Mouse (Mus musculus) mouse embryonic stem cell (cell line): ENCODE results near the gene 9830107B12Rik.
"Not testable (repeated sequence)": the region's sequence is repeated elsewhere in the genome, so short reads cannot be mapped to it uniquely, and the experiment has no call there.

Experiments
- in situ Hi-C, 2 experiments: fragments of 300-500 bp; cut with MboI; formaldehyde crosslinking; loops; 1 replicate in 1 of 2; 3 replicates in 1 of 2; pipeline ENCODE4 v1.14.3; 2019 to 2020; ENCODE audit warnings: low sequenced_read_pairs in 2 of 2, low pct_unique_long_range_greater_than_20kb in 1 of 2, mixed read lengths in 1 of 2; ENCODE audit not compliant: unreplicated experiment in 1 of 2

The 9830107B12Rik gene

DNA sequence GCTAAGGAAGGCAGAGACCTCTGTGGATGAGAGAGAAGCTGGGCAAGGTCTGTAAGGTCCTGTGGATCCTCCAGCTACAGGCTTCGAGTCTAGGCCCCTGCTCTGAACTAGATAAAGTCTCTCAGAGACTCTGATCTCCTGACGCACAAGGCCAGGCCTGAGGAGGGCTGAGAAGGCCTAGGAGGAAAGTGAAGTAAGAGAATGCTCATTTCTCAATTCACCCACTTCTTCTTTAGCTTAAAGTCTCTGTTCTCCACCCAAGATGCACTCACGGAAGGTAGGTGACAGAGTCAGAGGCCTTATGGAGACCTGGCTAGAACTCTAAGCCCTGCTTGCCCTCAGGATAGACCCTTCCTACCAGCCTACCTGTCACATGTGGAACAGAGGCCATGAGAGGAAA is at the start of gene 9830107B12Rik:
Gene 9830107B12Rik, minus strand, starts transcription at position 149 of the 400 bp plus-strand sequence.
- in situ Hi-C loops, result loop anchor here in 1 of 2 experiments (10.0 kb wide), 1 partner anchor 89 kb away; the partner anchor contains the start of gene Trem1

- in situ Hi-C loops, result no loop called here
Observed at GRCm38 (mm10) chr17:48192366-48192765, 46.3 kb upstream of the 9830107B12Rik start.

GRCm38 (mm10) chr17:48185252-48185651 is 39.2 kb upstream of the 9830107B12Rik start:
- in situ Hi-C loops, result no loop called here

- in situ Hi-C loops, result not testable (repeated sequence)
Observed at GRCm38 (mm10) chr17:48167103-48167502, 21.0 kb upstream of the 9830107B12Rik start, which contains the start of gene A530064D06Rik. A530064D06Rik (minus strand) TSS chr17:48167275.

- in situ Hi-C loops, result no loop called here
Observed at GRCm38 (mm10) chr17:48157382-48158076, 11.5 kb upstream of the 9830107B12Rik start.

- in situ Hi-C loops, result no loop called here
Observed at GRCm38 (mm10) chr17:48132810-48133209, 13.3 kb downstream of the 9830107B12Rik start.

DNA sequence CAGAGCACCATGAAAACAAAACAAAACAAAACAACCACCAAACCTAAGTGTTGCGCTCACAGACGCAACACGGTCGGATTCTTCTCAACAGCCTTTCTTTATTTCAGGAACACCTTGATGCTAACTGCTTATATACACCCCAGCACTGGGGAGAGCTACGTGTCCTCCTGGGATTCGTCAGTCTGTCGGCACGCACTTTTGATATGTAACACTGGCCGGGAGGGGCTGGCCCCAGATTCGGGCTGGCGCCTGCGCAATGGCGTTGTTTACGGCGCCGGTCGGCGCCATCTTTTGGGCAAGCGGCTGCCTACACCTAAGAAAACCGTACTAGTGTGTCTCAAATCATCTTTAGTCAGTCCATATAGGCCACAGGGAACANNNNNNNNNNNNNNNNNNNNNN is 25.6 kb downstream of the 9830107B12Rik start:
- in situ Hi-C loops, result no loop called here

GRCm38 (mm10) chr17:48119656-48120055 is 26.4 kb downstream of the 9830107B12Rik start:
- in situ Hi-C loops, result loop anchor here in 1 of 2 experiments (10.0 kb wide), 1 partner anchor 225 kb away; the partner anchor contains the start of gene Trem2

GRCm38 (mm10) chr17:48118570-48118969 is 27.5 kb downstream of the 9830107B12Rik start:
- in situ Hi-C loops, result loop anchor here in 1 of 2 experiments (10.0 kb wide), 1 partner anchor 226 kb away; the partner anchor contains the start of gene Trem2

DNA sequence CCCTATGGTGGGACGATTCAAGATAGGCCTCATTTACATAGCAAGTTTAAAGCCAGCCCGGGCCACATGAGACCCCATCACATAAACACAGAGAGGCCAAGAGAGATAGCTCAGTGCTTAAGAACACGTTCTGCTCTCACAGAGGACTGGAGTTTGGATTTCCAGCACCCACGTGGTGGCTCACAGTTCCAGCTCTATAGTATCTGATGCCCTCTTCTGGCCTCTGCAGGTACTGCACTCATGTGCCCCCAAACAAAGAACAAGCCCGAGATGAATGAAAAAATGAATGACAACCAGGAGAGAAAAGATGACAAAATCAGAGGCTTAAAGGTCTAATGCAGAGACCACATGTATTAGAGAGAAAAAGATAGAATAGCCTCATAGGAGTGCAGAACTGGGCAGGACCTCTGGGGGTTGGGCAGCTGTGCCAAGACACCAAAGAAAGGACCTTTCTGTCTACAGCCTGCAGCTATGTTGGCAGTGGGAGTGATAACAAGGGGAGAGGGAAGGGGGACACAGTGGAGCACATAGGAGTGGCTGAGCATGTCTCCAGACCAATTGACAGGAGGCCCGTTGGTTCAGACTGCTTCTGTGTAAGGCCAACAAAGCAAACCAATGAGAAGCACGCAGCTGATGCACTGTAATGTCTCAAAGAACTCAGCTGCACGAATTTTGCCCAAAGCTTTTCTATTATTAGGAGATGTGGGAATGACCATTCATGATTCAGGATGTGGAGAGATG is 35.4 kb downstream of the 9830107B12Rik start:
- in situ Hi-C loops, result loop anchor here in 1 of 2 experiments (10.0 kb wide), 1 partner anchor 234 kb away; the partner anchor contains the start of gene Trem2

DNA sequence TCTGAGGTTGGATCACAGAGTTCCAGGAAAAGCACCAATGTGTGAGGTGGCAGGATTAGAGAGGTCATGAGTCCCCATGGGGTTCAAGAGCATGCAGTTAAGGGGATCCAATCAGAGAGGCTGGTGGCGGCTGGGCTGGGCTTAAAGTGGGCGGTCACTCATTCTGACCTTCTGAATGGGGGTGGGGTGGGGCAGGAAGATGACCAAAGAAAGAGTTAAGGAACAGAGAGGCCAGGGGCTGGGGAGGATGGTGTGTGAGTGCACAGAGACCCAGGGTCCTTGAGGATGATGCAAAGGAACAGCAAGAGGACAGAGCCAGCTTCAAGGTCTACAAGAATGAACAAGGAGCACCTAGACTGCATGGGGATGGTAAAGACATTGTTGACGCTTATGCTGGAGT is 37.5 kb downstream of the 9830107B12Rik start:
- in situ Hi-C loops, result no loop called here

- in situ Hi-C loops, result no loop called here
Observed at GRCm38 (mm10) chr17:48107862-48108261, 38.2 kb downstream of the 9830107B12Rik start.

- in situ Hi-C loops, result no loop called here
Observed at GRCm38 (mm10) chr17:48107333-48107732, 38.7 kb downstream of the 9830107B12Rik start.

GRCm38 (mm10) chr17:48100441-48101417 is 45.3 kb downstream of the 9830107B12Rik start:
- in situ Hi-C loops, result no loop called here

- in situ Hi-C loops, result loop anchor here (5.0 to 10.0 kb wide), 3 partner anchors 42 to 255 kb away; no protein-coding TSS in a partner anchor
Observed at GRCm38 (mm10) chr17:48099312-48099711, 46.8 kb downstream of the 9830107B12Rik start.

GRCm38 (mm10) chr17:48098528-48098890 is 47.6 kb downstream of the 9830107B12Rik start:
- in situ Hi-C loops, result loop anchor here (5.0 to 10.0 kb wide), 3 partner anchors 41 to 254 kb away; no protein-coding TSS in a partner anchor

GRCm38 (mm10) chr17:48097743-48098527 is 48.1 kb downstream of the 9830107B12Rik start:
- in situ Hi-C loops, result loop anchor here (5.0 to 10.0 kb wide), 3 partner anchors 41 to 253 kb away; no protein-coding TSS in a partner anchor
